Mouse (Mus musculus) kidney, adult 2 months (tissue): ENCODE data around the gene C9orf72.

Experiments used
- CTCF ChIP-seq: fragments of 200-500 bp; conservative IDR thresholded peaks from 2 replicates; pipeline ENCODE4 v1.5.1; 2011; ENCODE audit warnings: low read depth, mild to moderate bottlenecking, control low read depth, low read length, moderate library complexity, mixed read lengths; ENCODE audit not compliant: insufficient read depth, insufficient read length
- POLR2A ChIP-seq: fragments of 200-500 bp; IDR thresholded peaks from one replicate; pipeline ENCODE4 v1.6.1; 2011; ENCODE audit warnings: low read depth, low read length, control low read depth

GRCm38 (mm10) chr4:35228260-35228659, 2.3 kb upstream of the C9orf72 start:
- no peak for TF ChIP-seq CTCF
- no peak for TF ChIP-seq POLR2A
